Mouse (Mus musculus) stomach, embryonic 16.5 days (tissue): ENCODE measurements around the gene Dera. TPM values are rescaled to one million over a fixed set of nuclear protein-coding genes. Genes with fewer than 3 reads are reported as not detected.
A peak's percentile ranks its signal among the peaks of the same experiment; 100 is the strongest.

ENCODE experiments used
- ATAC-seq: fragments of 200-750 bp; cut with Nextera tagmentation; 2 replicates; pipeline ENCODE4 v1.8.0; 2017; ENCODE audit warnings: moderate number of reproducible peaks, moderate TSS enrichment; ENCODE audit not compliant: insufficient read depth, low FRiP score
- H3K27ac ChIP-seq: fragments of 300-500 bp; sonication (generic); 2 replicates; pipeline ENCODE4 v1.5.1; 2014; ENCODE audit warnings: low read length
- H3K27me3 ChIP-seq: fragments of 300-500 bp; sonication (generic); 2 replicates; pipeline ENCODE4 v1.6.1; 2014; ENCODE audit warnings: low read length, control low read depth, mixed read lengths; ENCODE audit not compliant: control insufficient read depth, insufficient read depth
- H3K36me3 ChIP-seq: fragments of 300-500 bp; sonication (generic); 2 replicates; pipeline ENCODE4 v1.6.1; 2014; ENCODE audit warnings: low read length; ENCODE audit not compliant: control insufficient read depth, insufficient read depth
- H3K4me1 ChIP-seq: fragments of 300-500 bp; sonication (generic); 2 replicates; pipeline ENCODE4 v1.6.1; 2014; ENCODE audit warnings: low read length, control low read depth, mixed read lengths; ENCODE audit not compliant: control insufficient read depth, insufficient read depth
- H3K4me2 ChIP-seq: fragments of 300-500 bp; sonication (generic); 2 replicates; pipeline ENCODE4 v1.6.1; 2014; ENCODE audit warnings: low read depth, low read length, mixed read lengths
- H3K4me3 ChIP-seq: fragments of 300-500 bp; sonication (generic); replicated peaks from 2 replicates; pipeline ENCODE4 v1.5.1; 2014; ENCODE audit warnings: mild to moderate bottlenecking, low read length
- H3K9ac ChIP-seq: fragments of 300-500 bp; sonication (generic); 2 replicates; pipeline ENCODE4 v1.6.1; 2014; ENCODE audit warnings: low read length
- H3K9me3 ChIP-seq: fragments of 300-500 bp; sonication (generic); replicated peaks from 2 replicates; pipeline ENCODE4 v1.6.1; 2016; ENCODE audit warnings: low read length, control low read depth; ENCODE audit not compliant: control insufficient read depth
- WGBS: fragments of 180-500 bp; shearing (Covaris S2); extraction: QIAGEN DNeasy Blood & Tissue Kit; methylation state at CpG from one replicate; pipeline ENCODE4 v1.1.7; 2014; 5-methylcytosine and 5-hydroxymethylcytosine counted together
- polyA plus RNA-seq: library from polyadenylated mRNA; unstranded; fragments of >200 nt; fragmentation: Nextera tagmentation; extraction: Ambion mirVana; gene quantifications from 2 replicates; pipeline ENCODE4 v1.2.1, GENCODE M21; 2015

The Dera gene
- polyA plus RNA-seq, 1 experiment from 2014 or later, result 65.5 TPM

GRCm38 (mm10) chr6:137752275-137752655, 2.1 kb upstream of the Dera start:
- H3K4me2 ChIP-seq, result no peak overlapping the region
- no peaks in the 10 kb centered on the region for H3K9me3 ChIP-seq
- WGBS, result 90% methylated on average over 4 of the region's 4 CpGs
- no peaks in the 10 kb centered on the region for H3K27me3 ChIP-seq
- no peak overlapping the region for H3K4me3 ChIP-seq
- no peak overlapping the region for H3K9ac ChIP-seq
- ATAC-seq, result no peak
- H3K27ac ChIP-seq, result no peak overlapping the region
- H3K36me3 ChIP-seq, result peaks cover 19% of the 10 kb centered on the region
- H3K4me1 ChIP-seq, result peaks cover 4% of the 10 kb centered on the region; the same call in 1 of the 2 replicates

DNA sequence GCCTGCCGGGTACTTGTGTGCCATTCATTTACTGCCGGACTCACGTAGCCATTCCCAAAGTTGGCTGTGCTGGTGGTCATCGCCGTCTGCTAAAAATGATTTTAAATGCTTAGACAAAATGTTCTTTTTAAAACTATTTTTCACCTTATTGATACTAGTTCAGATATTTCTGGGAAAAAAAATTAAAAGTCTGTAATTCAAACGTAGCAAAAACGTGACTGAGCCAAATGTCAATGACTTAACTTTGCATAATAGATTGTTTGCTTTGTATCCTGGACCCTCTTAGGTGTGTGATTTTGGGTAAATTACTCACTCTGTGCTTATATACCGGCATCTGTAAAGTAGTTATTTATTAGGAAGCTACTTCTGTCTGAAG, 499 bp downstream of the Dera start:
- no peak for ATAC-seq
- peak overlapping the region; percentile 58; the same call in 1 of the 2 replicates for H3K27ac ChIP-seq
- peak overlapping the region; percentile 79 for H3K4me2 ChIP-seq
- no peaks in the 10 kb centered on the region for H3K27me3 ChIP-seq
- H3K9me3 ChIP-seq, result no peaks in the 10 kb centered on the region
- H3K4me1 ChIP-seq, result peaks cover 4% of the 10 kb centered on the region; the same call in 1 of the 2 replicates
- WGBS, result 2% methylated on average over 8 of the region's 8 CpGs
- H3K36me3 ChIP-seq, result peaks cover 4% of the 10 kb centered on the region; the same call in 1 of the 2 replicates
- peak overlapping the region; percentile 77 for H3K4me3 ChIP-seq
- H3K9ac ChIP-seq, result peak overlapping the region; percentile 83

DNA sequence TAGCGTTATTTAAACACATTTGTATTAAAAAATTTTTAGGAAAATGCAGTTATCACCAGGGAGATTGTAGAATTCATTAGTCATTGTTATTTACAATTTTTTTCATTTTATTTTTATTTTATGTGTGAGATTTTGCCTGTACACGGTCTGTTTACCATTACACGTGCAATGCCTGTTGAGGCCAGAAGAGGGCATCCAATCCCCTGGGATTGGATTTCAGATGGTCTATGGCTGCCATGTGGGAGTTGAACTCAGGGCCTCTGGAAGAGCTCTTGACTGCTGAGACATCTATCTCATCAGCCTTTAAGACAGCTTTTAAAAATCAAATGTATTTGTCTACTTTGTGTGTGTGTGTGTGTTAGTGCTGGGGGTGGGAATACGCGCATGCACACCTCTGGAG, 2.0 kb downstream of the Dera start:
- WGBS, result 75% methylated on average over 5 of the region's 5 CpGs
- no peak for ATAC-seq

DNA sequence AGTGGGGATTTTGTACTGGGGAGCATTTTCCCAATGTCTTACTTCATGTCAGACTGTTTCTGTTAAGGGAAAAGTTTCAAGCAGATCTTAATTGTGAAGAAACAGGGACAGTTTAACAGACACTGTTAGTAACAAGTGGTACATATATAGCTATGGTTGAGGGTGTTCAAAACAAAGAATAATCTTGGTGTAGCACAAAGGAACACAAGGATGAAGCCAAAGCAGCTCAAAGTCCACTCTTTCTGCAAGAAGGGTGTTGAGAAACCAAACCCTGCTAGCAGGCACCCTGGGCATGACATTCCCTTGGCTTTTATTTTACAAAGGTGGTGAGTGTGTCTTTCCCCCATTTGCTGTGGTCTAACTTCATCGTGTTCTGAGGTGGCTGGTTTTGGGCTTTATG, 3.5 kb downstream of the Dera start:
- 90% methylated on average over 1 of the region's 1 CpGs for WGBS
- H3K27ac ChIP-seq, result no peak overlapping the region
- peaks cover 4% of the 10 kb centered on the region; the same call in 1 of the 2 replicates for H3K4me1 ChIP-seq
- H3K27me3 ChIP-seq, result no peaks in the 10 kb centered on the region
- no peak overlapping the region for H3K4me3 ChIP-seq
- H3K9ac ChIP-seq, result no peak overlapping the region
- H3K9me3 ChIP-seq, result no peaks in the 10 kb centered on the region
- H3K36me3 ChIP-seq, result no peaks in the 10 kb centered on the region
- no peak overlapping the region for H3K4me2 ChIP-seq
- ATAC-seq, result no peak

More for the DNA sequence above, 2.0 kb downstream of the Dera start:
- Histone ChIP-seq H3K27me3 (no peaks in the 10 kb centered on the region), H3K4me3 (no peak overlapping the region), H3K36me3 (no peaks in the 10 kb centered on the region), H3K9ac (no peak overlapping the region), H3K27ac (no peak overlapping the region), H3K4me1 (peaks cover 4% of the 10 kb centered on the region; the same call in 1 of the 2 replicates), H3K9me3 (no peaks in the 10 kb centered on the region), H3K4me2 (no peak overlapping the region)

DNA sequence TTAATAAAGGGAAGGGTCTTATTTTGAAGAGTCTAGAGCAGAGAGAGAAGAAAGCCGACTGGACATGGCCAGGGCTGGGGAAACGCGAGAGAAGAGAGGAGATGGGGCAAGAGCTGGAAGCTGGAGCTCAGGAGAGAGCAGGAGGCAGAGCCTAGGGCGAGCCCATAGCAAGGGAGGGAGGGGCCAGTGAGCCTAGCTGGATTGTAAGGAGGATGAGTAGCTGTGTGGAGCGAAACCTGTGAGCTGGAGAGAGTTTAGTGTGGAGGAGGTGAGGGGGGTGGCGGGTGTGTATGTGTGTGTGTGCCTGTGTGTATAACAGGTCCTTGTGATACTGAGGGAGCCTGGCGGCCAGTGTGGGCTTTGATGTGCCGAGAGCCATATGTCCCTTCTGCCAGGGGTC, 5.3 kb downstream of the Dera start:
- H3K27me3 ChIP-seq, result no peaks in the 10 kb centered on the region
- H3K4me3 ChIP-seq, result no peak overlapping the region
- H3K4me1 ChIP-seq, result peaks cover 6% of the 10 kb centered on the region; the same call in 1 of the 2 replicates
- H3K9ac ChIP-seq, result no peak overlapping the region
- H3K4me2 ChIP-seq, result no peak overlapping the region
- WGBS, result 42% methylated on average over 8 of the region's 8 CpGs
- ATAC-seq, result peak; percentile 22; the same call in 1 of the 2 replicates
- no peak overlapping the region for H3K27ac ChIP-seq
- no peaks in the 10 kb centered on the region for H3K9me3 ChIP-seq
- no peaks in the 10 kb centered on the region for H3K36me3 ChIP-seq

DNA sequence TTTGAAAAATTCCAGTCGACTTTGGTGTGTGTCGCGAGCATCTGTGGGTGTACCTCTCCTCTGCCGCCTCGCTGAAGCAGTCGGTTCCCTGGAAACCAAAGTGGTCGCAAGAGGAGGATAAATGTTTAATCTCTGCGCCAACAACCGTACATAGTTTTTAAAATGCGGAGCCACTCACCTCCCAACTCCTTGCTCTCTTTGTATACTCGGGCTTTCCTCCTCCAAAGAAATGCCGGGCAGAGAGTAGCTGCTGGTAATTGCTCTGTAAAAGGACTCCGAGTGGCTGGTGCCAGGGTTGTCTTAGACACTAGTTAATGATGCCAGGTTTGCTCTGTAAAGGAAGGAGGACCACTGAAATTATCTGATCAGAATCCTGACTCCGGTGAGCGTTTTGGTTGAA, 6.6 kb downstream of the Dera start:
- ATAC-seq, result no peak
- 70% methylated on average over 15 of the region's 15 CpGs for WGBS
- Histone ChIP-seq H3K36me3 (no peaks in the 10 kb centered on the region), H3K4me1 (0 out of 2 replicates have a peak, but pooled peaks cover 2% of the 10 kb centered on the region), H3K27ac (no peak overlapping the region), H3K27me3 (no peaks in the 10 kb centered on the region), H3K4me2 (no peak overlapping the region), H3K9me3 (no peaks in the 10 kb centered on the region), H3K4me3 (no peak overlapping the region), H3K9ac (no peak overlapping the region)

- 63% methylated on average over 3 of the region's 3 CpGs for WGBS
- 0 out of 2 replicates have a peak, but pooled peaks cover 2% of the 10 kb centered on the region for H3K4me1 ChIP-seq
- H3K4me2 ChIP-seq, result no peak overlapping the region
- H3K36me3 ChIP-seq, result no peaks in the 10 kb centered on the region
- no peak overlapping the region for H3K27ac ChIP-seq
- no peaks in the 10 kb centered on the region for H3K9me3 ChIP-seq
- ATAC-seq, result no peak
- no peaks in the 10 kb centered on the region for H3K27me3 ChIP-seq
- no peak overlapping the region for H3K9ac ChIP-seq
- no peak overlapping the region for H3K4me3 ChIP-seq
Measured at GRCm38 (mm10) chr6:137764572-137765210, 10.3 kb downstream of the Dera start.

- Histone ChIP-seq H3K27me3 (no peaks in the 10 kb centered on the region), H3K36me3 (no peaks in the 10 kb centered on the region), H3K27ac (no peak overlapping the region), H3K4me1 (0 out of 2 replicates have a peak, but pooled peaks cover 2% of the 10 kb centered on the region), H3K9me3 (no peaks in the 10 kb centered on the region), H3K4me2 (no peak overlapping the region), H3K4me3 (no peak overlapping the region), H3K9ac (no peak overlapping the region)
- no peak for ATAC-seq
Measured at GRCm38 (mm10) chr6:137766177-137766576, 11.8 kb downstream of the Dera start.

DNA sequence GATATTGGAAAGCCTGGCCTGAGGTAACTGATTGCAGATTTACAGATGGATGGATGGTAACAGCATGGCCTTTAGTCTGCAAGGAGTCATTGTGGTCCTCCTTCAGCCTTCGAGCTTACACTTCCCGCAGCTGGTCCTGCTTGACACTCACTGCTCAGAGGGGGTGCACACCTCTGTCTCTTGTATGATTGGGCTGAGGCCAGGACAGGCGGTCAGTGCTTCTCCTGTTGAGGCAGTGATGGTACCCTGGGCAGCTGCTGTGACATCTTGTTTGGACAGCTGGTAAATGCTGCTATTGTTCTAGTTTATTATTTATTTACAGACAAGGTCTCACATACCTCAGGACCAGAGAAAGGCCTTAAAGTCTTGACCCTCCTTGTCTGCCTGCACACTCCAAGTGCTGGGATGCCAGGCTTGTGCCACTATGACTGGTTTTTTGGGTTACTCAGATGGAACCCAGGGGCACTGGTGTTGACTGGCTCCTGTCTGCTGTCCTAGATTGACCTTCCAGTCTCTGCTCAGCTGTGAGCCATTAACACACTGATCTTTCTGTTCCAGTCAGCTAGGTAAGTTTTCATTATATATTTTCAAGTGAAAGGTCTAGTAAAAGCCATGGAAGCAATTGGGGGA, 17.4 kb downstream of the Dera start:
- no peak overlapping the region for H3K27ac ChIP-seq
- no peak overlapping the region for H3K9ac ChIP-seq
- H3K27me3 ChIP-seq, result no peaks in the 10 kb centered on the region
- H3K4me3 ChIP-seq, result no peak overlapping the region
- no peaks in the 10 kb centered on the region for H3K36me3 ChIP-seq
- H3K9me3 ChIP-seq, result no peaks in the 10 kb centered on the region
- 64% methylated on average over 3 of the region's 3 CpGs for WGBS
- no peak for ATAC-seq
- H3K4me2 ChIP-seq, result no peak overlapping the region
- no peaks in the 10 kb centered on the region for H3K4me1 ChIP-seq
